Mouse (Mus musculus) lung, postnatal 0 days (tissue): ENCODE data around the gene Cenpo. TPM values are rescaled to one million over a fixed set of nuclear protein-coding genes. Genes with fewer than 3 reads are reported as not detected.

Experiments
- ATAC-seq: fragments of 200-750 bp; cut with Nextera tagmentation; 2 replicates; pipeline ENCODE4 v1.8.0; 2017; ENCODE audit warnings: moderate library complexity
- DNase-seq: peaks from one replicate; pipeline ENCODE4 v3.0.0-alpha.2; 2016; ENCODE audit warnings: low spot score
- H3K27ac ChIP-seq: fragments of 300-500 bp; sonication (generic); 2 replicates; pipeline ENCODE4 v1.5.1; 2014; ENCODE audit warnings: antibody characterized with exemption, mild to moderate bottlenecking, low read length, mixed read lengths
- H3K27me3 ChIP-seq: fragments of 300-500 bp; sonication (generic); replicated peaks from 2 replicates; pipeline ENCODE4 v1.6.1; 2014; ENCODE audit warnings: low read length, mixed read lengths; ENCODE audit not compliant: insufficient read depth
- H3K36me3 ChIP-seq: fragments of 300-500 bp; sonication (generic); 2 replicates; pipeline ENCODE4 v1.6.1; 2014; ENCODE audit warnings: low read length, mixed read lengths; ENCODE audit not compliant: insufficient read depth
- H3K4me1 ChIP-seq: fragments of 300-500 bp; sonication (generic); 2 replicates; pipeline ENCODE4 v1.6.1; 2014; ENCODE audit warnings: antibody characterized with exemption, low read depth, low read length, mixed read lengths; ENCODE audit not compliant: insufficient read depth
- H3K4me2 ChIP-seq: fragments of 300-500 bp; sonication (generic); replicated peaks from 2 replicates; pipeline ENCODE4 v1.6.1; 2014; ENCODE audit warnings: low read depth, mild to moderate bottlenecking, low read length, moderate library complexity, mixed read lengths
- H3K4me3 ChIP-seq: fragments of 300-500 bp; sonication (generic); 2 replicates; pipeline ENCODE4 v1.5.1; 2014; ENCODE audit warnings: low read depth, low read length
- H3K9ac ChIP-seq: fragments of 300-500 bp; sonication (generic); replicated peaks from 2 replicates; pipeline ENCODE4 v1.6.1; 2014; ENCODE audit warnings: low read depth, mild to moderate bottlenecking
- H3K9me3 ChIP-seq: fragments of 300-500 bp; sonication (generic); 2 replicates; pipeline ENCODE4 v1.6.1; 2016; ENCODE audit warnings: low read length, mixed read lengths
- CTCF ChIP-seq: IDR thresholded peaks from 2 replicates; pipeline ENCODE4 v1.5.1; 2016; ENCODE audit warnings: antibody characterized with exemption, mild to moderate bottlenecking
- EP300 ChIP-seq: IDR thresholded peaks from 2 replicates; pipeline ENCODE4 v1.6.1; 2016; ENCODE audit warnings: antibody characterized with exemption, mild to moderate bottlenecking, control low read depth
- WGBS: fragments of 180-500 bp; shearing (Covaris S2); extraction: QIAGEN DNeasy Blood & Tissue Kit; methylation state at CpG from one replicate; pipeline ENCODE4 v1.1.7; 2014; 5-methylcytosine and 5-hydroxymethylcytosine counted together
- polyA plus RNA-seq: library from polyadenylated mRNA; unstranded; fragments of >200 nt; fragmentation: Nextera tagmentation; extraction: Ambion mirVana; gene quantifications from 2 replicates; pipeline ENCODE4 v1.2.1, GENCODE M21; 2015

Gene Cenpo
- polyA plus RNA-seq, 1 experiment from 2014 or later, result 4.8 TPM

- H3K27ac ChIP-seq, result no peak overlapping the region
- no peak overlapping the region for H3K9ac ChIP-seq
- WGBS, result 72% methylated on average over 7 of the region's 7 CpGs
- TF ChIP-seq EP300 (no peak), CTCF (peak; percentile 37)
- no peak overlapping the region for H3K4me2 ChIP-seq
- H3K4me3 ChIP-seq, result no peak overlapping the region
- H3K36me3 ChIP-seq, result no peaks in the 10 kb centered on the region
- peak; percentile 18 for DNase-seq
- no peaks in the 10 kb centered on the region for H3K27me3 ChIP-seq
- no peak for ATAC-seq
- no peaks in the 10 kb centered on the region; the same call in 1 of the 2 replicates for H3K4me1 ChIP-seq
- no peaks in the 10 kb centered on the region for H3K9me3 ChIP-seq
Measured at GRCm38 (mm10) chr12:4160322-4160721, 73.8 kb downstream of the Cenpo start.

- H3K4me2 ChIP-seq, result no peak overlapping the region
- TF ChIP-seq EP300 (no peak; the same call in 1 of the 2 replicates), CTCF (no peak)
- no peak overlapping the region for H3K9ac ChIP-seq
- DNase-seq (peak; percentile 37), ATAC-seq (peak; percentile 55)
- H3K27me3 ChIP-seq, result no peaks in the 10 kb centered on the region
- WGBS, result 54% methylated on average over 7 of the region's 7 CpGs
- no peak overlapping the region for H3K27ac ChIP-seq
- no peak overlapping the region for H3K4me3 ChIP-seq
- H3K36me3 ChIP-seq, result no peaks in the 10 kb centered on the region
- no peaks in the 10 kb centered on the region; the same call in 1 of the 2 replicates for H3K4me1 ChIP-seq
- no peaks in the 10 kb centered on the region for H3K9me3 ChIP-seq
Measured at GRCm38 (mm10) chr12:4158868-4159632, 75.0 kb downstream of the Cenpo start.

DNA sequence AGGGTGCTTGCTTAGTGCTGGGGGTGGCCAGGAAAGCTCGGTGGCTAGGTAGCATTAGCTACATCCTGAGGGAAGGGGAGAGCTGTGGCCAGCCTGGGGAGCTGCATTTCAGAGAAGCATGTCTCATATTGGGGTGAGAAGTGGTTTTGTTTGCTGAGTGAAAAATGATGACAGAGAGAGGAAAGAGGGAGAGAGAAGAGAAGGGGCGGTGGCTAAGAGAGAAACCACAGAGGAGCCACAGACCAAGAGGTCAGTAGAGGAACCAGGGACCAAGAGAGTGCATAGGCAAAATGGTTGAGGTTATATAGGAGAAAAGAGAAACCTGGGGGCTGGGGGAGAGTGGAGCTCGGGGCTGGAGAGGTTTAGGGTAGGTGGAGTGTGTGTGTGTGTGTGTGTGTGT, 75.9 kb downstream of the Cenpo start:
- Histone ChIP-seq H3K27ac (no peak overlapping the region), H3K36me3 (no peaks in the 10 kb centered on the region), H3K4me1 (no peaks in the 10 kb centered on the region; the same call in 1 of the 2 replicates), H3K9me3 (no peaks in the 10 kb centered on the region), H3K4me2 (no peak overlapping the region), H3K9ac (no peak overlapping the region), H3K4me3 (no peak overlapping the region), H3K27me3 (no peaks in the 10 kb centered on the region)
- DNase-seq (no peak), ATAC-seq (no peak)
- TF ChIP-seq EP300 (no peak), CTCF (no peak)
- WGBS, result 79% methylated on average over 3 of the region's 3 CpGs

DNA sequence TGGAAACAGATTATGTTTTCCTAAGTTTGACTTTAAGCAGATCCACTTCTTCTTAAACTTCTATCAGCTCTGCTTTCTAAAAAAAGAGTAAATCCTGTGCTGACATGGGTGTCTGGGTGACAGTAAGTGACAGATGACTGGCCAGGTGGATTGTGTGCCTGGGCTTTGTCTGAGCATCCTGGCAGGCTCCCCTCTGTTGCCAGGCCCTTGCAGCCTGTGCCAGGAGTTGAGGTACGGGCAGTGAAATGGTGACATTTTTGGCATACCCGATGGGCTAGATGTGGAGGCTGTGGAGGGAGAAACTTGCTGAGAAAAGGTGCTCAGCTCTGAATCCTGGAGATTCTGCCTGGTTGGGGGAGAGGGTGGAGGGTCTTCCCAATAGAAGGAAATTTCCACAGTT, 76.6 kb downstream of the Cenpo start:
- Histone ChIP-seq H3K27ac (no peak overlapping the region), H3K9ac (no peak overlapping the region), H3K36me3 (no peaks in the 10 kb centered on the region), H3K4me3 (no peak overlapping the region), H3K9me3 (no peaks in the 10 kb centered on the region), H3K4me2 (no peak overlapping the region), H3K4me1 (no peaks in the 10 kb centered on the region; the same call in 1 of the 2 replicates), H3K27me3 (no peaks in the 10 kb centered on the region)
- DNase-seq (no peak), ATAC-seq (no peak)
- 64% methylated on average over 2 of the region's 2 CpGs for WGBS
- no peak for TF ChIP-seq CTCF
- no peak for TF ChIP-seq EP300

GRCm38 (mm10) chr12:4151969-4152368, 82.1 kb downstream of the Cenpo start:
- WGBS, result 80% methylated on average over 3 of the region's 3 CpGs
- DNase-seq (no peak), ATAC-seq (no peak)
- Histone ChIP-seq H3K9ac (no peak overlapping the region), H3K4me2 (no peak overlapping the region), H3K4me1 (no peaks in the 10 kb centered on the region), H3K27me3 (no peaks in the 10 kb centered on the region), H3K4me3 (no peak overlapping the region), H3K27ac (no peak overlapping the region), H3K9me3 (no peaks in the 10 kb centered on the region), H3K36me3 (no peaks in the 10 kb centered on the region)
- TF ChIP-seq CTCF (no peak), EP300 (no peak)

- Histone ChIP-seq H3K9me3 (no peaks in the 10 kb centered on the region), H3K9ac (no peak overlapping the region), H3K4me3 (no peak overlapping the region), H3K4me2 (no peak overlapping the region), H3K27ac (no peak overlapping the region), H3K4me1 (no peaks in the 10 kb centered on the region), H3K36me3 (no peaks in the 10 kb centered on the region), H3K27me3 (no peaks in the 10 kb centered on the region)
- ATAC-seq (no peak), DNase-seq (no peak)
- no peak for TF ChIP-seq CTCF
- TF ChIP-seq EP300, result no peak
- WGBS, result 63% methylated on average over 2 of the region's 2 CpGs
Measured at GRCm38 (mm10) chr12:4150936-4151335, 83.2 kb downstream of the Cenpo start.

Other genes with a start within 250 kb of the Cenpo start
- gene Efr3b, start 195.4 kb downstream of the Cenpo start, polyA plus RNA-seq, result 1.1 and 1.5 TPM in 2 replicates
- 2.2 TPM in 2 replicates for gene Dnajc27, start 151.7 kb downstream of the Cenpo start, polyA plus RNA-seq
- 4.9 and 5.3 TPM in 2 replicates for gene Adcy3, start 101.2 kb downstream of the Cenpo start, polyA plus RNA-seq
- 4.7 and 6.2 TPM in 2 replicates for gene Ptrhd1, start 267 bp downstream of the Cenpo start, polyA plus RNA-seq
- 9.6 and 12.4 TPM in 2 replicates for gene Ncoa1, start 242.9 kb upstream of the Cenpo start, polyA plus RNA-seq